Mouse (Mus musculus): ENCODE results near the gene Dok1.

Gene Dok1

DNA sequence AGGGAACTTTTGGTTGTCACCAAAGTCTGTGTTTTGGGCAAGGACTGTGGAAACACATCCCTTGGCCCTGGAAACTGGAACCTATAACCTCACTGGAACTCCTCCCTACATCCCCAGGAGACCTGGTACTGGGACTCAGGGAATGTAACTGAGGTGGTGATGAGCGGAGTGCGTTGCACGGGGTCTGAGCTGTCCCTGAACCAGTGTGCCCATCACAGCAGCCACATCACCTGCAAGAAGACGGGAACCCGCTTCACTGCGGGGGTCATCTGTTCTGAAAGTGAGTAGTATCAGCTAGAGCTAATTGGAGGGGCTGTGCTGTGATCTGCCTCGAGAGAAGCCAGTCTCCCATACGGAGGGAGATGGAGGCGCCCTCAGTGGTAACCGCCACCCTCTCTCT is 16.1 kb upstream of the Dok1 start:
- DNase-seq (ENCODE audit: low read depth, low spot score) = no peak

DNA sequence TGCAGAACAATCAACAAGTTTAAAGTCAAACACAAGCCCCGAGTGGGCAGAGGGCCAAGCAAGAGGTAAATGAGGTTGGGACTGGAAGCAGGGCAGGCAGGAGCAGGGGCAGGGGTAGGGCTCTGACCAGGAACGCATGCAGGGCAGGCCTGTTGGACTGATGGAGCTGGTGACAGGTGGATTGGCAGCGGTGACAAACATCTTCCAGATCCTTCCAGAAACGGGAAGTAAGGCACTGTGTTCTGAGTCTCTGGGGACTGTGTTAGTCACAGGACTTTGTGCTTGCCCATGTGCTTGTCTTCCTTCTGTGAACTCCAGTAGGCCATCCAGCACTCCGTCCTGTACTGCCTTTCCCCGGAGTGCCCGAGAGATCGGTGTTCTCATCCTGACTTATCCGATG is 11.5 kb upstream of the Dok1 start:
- no peak for DNase-seq (ENCODE audit: low read depth, low spot score)

DNA sequence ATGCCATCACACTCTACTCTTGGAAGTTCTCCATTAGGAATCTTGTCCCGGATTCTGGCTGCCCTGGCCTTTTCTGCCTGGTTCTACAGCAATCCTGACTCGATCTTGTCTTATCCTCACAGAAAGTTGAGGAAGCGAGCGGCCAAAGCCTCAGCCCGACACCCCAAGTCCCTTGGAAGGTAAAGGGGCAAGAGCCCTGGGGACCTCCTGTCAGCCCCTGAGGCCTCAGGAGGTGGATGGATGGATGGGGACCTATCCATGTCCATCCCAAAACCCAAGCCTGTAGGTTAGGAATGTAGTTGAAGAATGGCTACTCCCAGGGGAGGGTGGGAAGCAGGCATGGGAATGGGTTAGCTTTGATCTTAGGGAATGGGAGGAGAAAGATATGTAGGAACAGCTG is 10.7 kb upstream of the Dok1 start:
- DNase-seq (ENCODE audit: low read depth, low spot score) = no peak

DNA sequence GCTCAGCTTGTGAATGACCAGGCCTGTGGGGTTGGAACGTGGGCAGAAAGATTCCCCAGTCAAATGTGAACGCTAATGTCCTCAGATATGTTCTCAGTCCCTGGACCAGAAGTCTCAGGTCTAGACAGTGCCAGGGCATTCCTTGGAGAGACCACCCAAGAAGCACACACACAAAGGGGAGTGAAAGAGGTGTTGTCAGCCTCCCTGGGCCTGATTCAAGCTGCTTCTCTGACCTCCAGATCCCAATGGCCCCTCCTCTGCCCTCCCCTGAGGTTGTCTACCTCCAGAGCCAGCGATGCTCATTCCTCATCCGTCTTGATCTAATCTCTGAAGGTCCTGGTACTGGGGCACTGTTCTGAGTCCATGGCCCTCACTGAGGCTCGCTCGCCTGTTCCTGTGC is 10.3 kb upstream of the Dok1 start:
- DNase-seq (ENCODE audit: low read depth, low spot score) = no peak

DNA sequence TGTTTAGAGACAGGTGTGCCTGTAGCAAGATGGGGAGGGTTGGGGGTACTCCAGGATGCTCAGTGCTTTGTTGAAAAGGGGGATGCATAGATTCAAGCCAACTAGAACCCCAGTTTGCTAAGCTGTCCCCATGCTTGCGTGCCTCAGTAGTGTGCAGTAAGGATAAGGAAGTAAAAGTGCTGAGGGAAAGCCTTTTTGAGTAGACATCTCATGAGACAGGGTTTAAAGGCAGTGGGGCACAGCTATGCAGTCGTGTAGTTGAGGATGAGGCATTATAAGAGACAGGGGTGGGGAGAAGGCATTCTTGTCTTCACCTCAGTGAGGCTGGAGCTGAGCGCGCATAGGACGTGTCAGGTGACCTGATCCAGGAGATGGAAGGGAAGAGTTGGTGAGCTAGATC is 7.3 kb upstream of the Dok1 start:
- no peak for DNase-seq (ENCODE audit: low read depth, low spot score)

DNA sequence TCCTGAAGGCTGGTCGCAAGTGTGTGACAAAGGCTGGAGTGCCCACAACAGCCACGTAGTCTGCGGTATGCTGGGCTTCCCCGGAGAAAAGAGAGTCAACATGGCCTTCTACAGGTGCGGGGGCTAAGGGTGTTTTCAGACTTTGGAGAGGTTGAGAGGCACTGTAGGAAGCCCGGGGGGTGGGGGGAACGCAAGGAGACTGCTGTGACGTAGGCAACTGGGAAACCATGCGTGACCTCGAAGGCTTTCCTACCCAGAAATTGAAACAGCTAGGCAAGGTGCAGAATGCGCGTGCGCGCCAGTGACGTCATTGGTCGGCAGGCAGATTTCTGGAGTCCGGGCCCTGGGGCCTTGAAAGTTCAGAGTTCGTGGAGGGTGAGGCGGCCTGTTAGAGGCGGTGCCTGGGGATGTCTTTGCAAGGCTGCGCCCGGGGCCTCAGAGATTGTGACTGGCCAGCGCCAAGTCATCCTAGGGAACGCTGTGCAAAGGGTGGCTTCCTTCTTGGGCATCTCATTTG is 5.3 kb upstream of the Dok1 start:
- DNase-seq (ENCODE audit: low read depth, low spot score) = peak; percentile 76

DNA sequence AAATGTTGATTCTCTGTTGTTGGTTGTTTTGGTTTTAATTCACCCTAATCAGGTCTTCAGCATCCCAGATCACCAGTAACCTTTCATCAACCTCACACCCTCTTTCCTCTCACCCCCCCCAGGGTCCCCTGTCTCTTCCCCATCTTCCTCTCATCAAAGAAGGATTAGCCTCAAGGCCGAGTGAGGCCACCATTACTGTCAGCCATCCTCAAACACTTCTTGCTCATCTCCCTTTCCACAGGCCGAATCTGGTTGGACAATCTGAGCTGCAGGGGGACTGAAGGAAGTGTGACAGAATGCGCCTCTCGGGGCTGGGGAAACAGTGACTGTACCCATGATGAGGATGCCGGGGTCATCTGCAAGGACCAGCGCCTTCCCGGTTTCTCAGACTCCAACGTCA is 3.9 kb upstream of the Dok1 start:
- DNase-seq (ENCODE audit: low read depth, low spot score) = no peak

DNA sequence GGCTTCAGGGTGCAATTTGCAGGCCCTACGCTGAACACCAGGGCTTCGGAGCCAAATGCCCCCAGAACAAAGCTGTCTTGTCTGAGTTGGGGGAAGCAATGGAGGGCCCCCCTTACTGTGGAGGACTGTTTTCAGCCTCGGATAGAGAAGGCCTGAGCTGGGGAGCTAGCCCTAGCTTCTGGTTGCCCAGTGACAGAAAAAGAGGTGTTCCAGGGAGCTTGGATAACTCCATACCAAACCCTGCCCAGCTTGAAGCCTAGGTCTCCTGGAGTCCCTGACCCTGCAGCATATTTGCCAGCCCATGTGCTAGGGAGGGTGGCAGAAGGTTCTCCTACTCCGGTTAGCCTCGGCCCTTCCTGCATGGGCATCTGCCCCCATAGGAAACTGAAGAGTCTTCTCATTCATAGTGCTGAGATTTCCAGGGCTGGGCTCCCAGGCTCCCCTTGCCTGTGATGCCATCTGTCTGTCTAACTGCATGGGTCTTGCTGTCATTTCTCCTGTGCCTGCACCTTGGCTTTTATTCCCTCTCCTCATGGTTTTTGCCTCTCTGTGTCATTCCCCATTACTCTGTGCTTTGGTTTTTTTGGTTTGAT is 1.3 kb upstream of the Dok1 start:
- DNase-seq (ENCODE audit: low read depth, low spot score) = no peak

DNA sequence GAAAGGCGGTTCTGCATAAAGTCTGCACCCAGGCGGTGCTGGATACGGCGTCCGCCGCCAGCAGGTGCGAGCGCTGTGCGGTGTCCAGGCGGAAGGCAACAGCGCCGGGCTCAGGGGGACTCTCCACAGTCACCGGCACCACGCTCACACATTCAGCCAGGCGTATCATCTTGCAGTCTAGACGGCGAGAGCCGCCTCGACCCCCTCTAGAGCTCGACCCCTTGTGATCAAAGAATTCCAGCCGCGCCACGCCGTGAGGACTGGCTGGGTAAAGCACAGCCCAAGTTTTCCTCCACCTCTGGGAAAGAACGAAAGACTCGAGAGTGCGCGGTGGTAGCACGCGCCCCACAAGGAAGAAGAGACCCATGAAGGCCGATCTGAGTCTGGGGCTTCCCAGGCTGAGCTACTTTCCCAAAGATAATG is 491 bp downstream of the Dok1 start:
- peak; percentile 43 for DNase-seq (ENCODE audit: low read depth, low spot score)

DNA sequence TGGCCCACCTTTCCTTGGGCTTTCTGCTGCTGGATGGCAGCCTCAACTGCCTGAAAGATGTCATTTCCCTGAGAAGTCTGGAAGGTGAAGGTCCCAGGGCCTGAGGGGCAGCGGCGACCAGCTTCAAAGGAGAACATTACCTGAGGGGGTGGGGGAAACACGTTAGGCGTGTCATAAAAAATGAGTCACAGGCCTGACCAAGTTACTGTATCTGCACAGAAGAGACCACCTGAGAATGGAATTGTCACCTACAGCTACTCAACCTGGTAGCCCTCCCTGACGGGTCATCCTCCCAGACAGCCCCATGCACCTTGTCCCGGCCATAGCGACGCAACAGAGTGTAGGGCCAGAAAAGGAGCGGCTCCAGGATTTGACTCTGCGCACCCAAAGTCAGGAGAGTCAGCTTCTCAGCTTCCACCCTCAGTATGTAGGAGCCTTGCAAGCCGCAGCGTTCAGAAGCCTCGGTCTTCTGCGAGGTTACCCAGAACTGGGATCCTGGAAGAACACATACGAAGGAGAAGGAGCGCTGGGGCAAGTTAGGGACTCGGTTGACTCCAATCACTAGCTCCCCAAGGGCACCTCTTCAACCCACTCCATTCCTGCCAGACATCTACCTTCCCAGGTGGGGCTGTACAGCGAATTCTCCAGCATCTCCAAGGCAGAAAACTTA is 1.2 kb downstream of the Dok1 start:
- no peak for DNase-seq (ENCODE audit: low read depth, low spot score)

DNA sequence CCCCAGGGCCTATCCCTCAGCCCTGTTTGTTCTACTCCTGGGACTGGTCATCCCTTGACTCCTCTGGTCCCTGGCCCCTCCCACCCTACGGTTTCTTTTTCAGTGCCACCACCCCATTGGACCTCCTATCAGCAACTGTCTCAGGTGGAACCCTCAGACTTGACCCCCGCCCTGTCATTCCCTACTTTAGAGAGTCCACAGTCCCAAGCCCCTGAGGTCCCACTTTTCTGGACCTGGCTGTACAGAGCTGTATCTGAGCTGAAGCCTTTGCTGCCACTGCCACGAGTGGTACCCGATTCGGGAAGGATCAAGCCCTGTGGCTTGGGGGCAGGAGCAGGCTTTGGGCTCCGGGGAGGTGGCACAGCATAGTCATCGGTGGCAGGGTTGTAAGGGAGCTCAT is 2.2 kb downstream of the Dok1 start:
- no peak for DNase-seq (ENCODE audit: low read depth, low spot score)

DNA sequence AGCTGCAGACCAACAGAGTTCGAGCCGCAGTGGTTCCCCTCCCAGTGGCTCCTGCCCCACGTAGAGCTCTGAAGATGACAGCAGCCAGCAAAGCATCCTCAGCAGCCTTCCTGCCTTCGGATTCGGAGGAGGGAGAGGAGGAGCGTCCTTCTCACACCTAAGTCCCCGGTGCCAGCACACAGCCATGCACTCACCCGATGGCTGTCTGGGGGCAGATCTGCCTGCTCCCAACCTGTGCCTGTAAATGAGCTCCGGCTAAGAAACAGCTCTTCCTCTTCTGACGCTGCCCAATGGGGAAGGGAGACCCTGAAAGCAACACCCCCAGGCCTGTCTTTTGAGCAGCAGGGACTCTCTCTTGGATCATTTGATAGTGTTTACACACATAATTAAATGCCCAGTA is 3.5 kb downstream of the Dok1 start:
- no peak for DNase-seq (ENCODE audit: low read depth, low spot score)

DNA sequence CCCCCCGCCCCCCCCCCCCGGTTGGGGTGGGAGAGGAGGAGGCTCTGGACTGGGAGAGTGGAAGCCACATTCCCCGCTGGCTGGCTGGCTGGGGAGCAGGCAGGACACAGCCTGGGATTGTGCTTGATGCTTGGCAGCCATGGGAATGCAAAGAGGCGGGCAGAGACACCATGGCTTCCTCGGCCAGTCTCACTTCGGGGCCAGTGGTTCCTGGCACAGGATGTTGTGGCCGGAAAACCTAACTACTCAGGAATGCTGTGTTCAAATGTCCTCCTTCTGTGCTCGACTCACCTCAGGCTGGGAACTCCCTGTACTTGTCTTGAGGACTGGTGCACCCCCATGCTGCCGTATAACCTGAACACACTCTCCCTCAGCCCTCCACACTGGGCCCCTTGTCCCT is 5.6 kb downstream of the Dok1 start:
- DNase-seq (ENCODE audit: low read depth, low spot score) = no peak

DNA sequence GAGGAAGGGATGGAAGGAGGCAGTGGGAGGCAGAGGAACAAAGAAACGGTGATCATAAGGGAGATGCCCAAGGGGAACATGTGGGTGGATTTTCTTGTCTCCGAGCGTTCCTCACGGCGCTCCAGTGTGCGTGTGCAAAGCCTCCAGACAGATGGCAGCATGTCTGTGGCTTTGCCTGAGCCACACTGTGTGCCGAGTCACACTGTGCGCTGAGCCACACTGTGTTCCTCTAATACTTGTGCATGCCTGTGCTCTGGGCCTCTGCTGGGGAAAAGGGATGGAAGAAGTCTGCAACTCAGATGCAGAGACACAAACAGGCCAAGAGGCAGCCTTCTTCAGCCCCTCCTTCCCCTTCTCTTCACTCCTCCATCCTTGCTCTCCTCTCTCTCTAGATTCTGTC is 6.0 kb downstream of the Dok1 start:
- DNase-seq (ENCODE audit: low read depth, low spot score) = no peak

DNA sequence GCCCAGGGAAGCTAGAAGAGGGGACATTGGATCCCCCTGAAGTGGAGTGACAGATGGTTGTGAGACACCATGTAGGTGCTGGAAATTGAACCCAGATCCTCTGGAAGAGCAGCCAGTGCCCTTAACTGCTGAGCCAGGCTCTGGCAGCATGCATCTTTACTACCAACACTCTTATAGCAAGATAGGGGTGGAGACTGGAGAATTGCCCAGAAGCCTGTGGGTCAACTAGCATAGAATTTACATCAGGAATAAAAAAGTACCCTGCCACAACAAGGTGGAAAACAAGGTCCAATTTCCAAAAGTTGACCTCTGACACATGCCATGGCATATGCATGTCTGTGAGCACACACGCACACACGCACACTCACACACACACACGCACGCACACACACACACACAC is 8.1 kb downstream of the Dok1 start:
- DNase-seq (ENCODE audit: low read depth, low spot score) = no peak

DNA sequence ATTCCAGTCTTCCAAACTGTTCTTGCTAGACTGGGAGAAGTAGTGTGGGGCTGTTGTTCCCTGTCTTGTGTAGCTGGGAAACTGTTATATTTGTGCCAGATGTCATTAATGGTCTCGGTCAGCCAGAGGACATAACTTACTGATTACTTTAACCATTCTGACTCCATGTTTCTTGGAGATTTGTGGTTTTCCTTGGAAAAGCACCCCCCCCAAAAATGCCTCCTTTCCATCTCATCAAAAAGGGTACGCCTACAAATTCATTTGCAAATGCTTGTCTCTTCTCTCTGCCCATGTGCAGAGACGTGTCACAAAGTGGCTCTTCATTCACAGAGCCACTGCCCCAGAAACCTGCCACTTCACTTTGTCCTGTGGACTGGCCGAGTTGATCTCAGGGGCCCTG is 8.8 kb downstream of the Dok1 start:
- DNase-seq (ENCODE audit: low read depth, low spot score) = no peak

DNA sequence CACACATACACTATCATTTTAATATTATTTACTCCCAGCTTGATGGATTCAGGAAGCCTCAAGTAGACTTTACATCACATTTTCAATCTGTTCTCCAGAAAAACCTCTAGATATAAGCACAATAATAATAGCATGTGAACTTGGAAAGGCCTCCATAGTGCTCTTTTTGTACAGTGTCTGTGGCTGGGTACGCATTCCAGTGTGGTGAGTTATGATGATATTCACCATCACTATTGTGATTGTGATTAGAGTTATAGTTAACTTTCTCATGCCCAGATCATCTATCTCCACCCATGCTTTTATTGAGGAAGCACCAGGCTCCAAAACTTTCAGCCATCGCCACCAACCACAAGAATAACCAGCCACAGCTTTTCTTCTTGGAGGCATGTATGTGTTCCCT is 9.5 kb downstream of the Dok1 start:
- no peak for DNase-seq (ENCODE audit: low read depth, low spot score)

DNA sequence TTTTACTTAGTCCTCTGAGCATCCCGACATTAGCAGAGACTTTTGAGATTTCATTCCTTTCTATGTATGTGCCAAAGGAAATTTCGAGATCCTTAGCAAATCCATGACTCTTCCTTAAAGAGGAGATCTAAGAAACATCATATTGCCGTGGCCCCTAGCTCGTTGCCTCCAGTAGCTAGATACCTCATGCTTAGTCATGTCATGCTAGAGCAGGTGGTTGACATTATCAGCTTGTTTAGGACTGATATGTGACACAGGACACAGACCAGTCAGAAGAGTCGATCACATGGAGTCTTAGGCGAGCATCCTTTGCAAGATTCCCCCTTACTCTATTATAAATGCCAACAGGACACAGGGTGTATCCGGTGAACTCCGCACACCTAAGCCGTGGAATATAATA is 10.3 kb downstream of the Dok1 start:
- no peak for DNase-seq (ENCODE audit: low read depth, low spot score)

DNA sequence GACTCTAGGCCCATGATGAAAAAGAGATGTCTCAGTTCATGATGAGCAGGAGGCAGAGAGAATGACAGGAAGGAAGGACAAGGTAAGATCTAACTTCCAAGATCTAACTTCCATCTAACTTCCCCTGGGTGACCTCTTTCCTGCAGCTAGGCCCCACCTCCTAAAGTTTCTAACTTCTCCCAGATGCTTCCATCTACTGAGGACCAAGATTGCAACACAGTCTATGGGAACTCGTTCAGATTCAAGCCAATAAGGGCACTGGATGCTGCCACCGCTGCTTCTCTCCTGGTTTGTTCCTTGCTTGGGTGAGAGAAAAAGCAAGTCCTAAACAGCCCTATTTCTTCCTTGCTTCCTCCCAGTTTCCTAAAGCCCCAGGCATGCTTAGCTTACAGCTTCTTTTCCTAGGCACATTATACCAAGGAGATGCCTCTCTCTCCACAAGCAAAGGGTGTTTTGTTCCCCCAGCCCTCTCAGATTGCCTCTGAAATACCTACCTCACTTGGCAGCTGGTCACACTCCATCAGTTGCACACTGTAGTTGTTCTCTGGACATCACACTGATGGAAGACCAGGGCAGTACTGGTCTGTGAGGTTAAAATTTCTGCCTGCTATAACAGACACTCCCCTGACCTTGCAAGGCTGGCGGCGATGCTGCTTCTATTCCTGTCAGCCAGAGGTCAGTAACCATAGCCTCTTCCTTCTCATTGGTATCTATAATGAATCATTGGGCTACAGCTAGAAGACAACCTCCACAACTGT is 12.3 kb downstream of the Dok1 start:
- no peak for DNase-seq (ENCODE audit: low read depth, low spot score)

DNA sequence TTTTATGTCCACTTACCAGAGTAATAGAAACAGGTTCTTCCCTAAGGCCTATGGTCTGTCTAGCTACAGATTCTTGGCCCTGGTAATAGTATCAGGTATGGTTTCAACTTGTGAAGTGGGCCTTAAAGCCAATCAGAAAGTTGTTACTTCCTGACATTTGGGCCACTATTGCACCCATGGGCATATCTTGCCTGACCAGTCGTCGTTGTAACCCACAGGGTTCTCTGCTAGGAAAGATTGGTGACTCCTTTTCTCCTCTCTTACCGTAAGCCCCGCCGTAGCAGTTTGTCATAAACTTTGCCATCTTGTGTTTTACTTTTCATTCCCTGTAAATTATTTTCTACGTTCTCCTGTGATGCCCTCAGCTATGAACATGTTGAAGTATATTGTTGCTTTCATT is 13.2 kb downstream of the Dok1 start:
- no peak for DNase-seq (ENCODE audit: low read depth, low spot score)

DNA sequence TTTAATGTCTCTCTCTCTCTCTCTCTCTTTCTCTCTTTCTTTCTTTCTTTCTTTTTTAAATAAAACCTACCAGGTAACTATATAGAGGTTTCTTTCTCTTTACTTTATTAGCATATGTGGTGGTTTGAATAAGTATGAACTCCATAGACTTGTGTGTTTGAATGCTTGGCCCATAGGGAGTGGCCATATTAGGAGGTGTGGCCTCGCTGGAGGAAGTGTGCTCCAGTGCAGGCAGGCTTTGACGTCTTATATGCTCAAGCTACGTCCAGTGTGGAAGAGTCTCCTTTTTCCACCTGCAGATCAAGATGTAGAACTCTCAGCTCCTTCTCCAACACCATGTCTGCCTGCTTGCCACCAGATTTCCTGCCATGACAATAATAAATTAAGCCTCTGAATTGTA is 14.2 kb downstream of the Dok1 start:
- DNase-seq (ENCODE audit: low read depth, low spot score) = no peak

DNA sequence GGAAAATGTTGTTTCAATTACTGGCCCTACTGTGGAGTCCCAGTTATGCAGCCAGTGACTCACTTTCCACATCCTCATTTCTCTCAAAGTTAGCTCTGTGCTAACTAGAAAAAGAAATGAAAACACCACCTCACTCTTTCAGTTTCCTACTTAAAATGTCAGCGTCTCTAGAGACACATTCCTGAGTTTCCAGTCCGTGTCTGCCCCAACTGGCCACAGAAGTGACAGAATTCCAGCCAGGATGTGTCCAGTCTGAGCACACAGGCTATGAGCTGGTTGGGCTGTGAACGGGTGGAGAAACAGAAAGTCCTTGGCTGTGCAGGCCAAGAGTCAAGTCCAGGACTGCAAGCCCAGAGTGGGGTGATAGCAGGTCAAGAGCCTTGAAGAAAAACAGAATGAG is 16.1 kb downstream of the Dok1 start:
- no peak for DNase-seq (ENCODE audit: low read depth, low spot score)

DNA sequence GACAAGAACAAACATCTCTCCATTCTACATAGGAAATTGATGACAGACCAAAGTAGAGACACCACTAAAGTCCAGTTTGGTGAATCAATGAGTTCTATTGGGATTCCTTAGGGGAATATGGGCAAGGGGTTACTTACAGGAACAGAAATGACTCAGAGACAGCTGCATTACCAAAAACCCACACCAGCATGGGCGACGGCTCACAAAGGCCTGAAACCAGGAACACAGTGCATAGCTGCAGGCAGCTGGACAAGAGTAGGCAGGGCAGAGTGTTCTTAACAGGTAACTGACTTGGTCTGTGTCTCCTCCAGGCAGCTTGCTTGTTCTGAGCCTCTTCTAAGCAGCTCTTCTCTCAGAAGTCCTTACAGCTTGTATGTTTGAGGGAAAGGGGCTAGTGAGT is 17.5 kb downstream of the Dok1 start:
- DNase-seq (ENCODE audit: low read depth, low spot score) = no peak

Data from embryo, embryonic 11.5 days (tissue).